Mouse (Mus musculus): ENCODE measurements around the gene Zfp827.

Gene Zfp827

DNA sequence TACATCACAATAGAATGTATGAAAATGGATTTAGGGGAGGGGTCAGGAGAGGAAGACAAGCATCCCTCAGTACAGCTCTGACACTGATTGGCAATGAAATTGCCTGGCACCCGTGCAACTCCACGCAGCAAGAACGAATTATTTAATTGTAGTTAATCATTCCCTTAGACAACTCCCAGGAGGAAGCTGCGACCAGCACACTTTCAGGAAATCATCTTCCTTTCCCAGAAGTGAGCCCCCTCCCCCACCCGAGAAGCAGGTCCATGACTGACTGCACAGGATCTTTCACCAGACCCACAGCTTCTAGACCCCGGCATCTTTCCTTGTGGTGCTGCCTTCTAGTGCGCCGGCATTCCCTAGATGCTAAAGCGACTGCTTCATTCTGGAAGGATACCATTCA, 183.4 kb downstream of the Zfp827 start:
- no peak for DNase-seq (ENCODE audit: low spot score in 2 of 2)

DNA sequence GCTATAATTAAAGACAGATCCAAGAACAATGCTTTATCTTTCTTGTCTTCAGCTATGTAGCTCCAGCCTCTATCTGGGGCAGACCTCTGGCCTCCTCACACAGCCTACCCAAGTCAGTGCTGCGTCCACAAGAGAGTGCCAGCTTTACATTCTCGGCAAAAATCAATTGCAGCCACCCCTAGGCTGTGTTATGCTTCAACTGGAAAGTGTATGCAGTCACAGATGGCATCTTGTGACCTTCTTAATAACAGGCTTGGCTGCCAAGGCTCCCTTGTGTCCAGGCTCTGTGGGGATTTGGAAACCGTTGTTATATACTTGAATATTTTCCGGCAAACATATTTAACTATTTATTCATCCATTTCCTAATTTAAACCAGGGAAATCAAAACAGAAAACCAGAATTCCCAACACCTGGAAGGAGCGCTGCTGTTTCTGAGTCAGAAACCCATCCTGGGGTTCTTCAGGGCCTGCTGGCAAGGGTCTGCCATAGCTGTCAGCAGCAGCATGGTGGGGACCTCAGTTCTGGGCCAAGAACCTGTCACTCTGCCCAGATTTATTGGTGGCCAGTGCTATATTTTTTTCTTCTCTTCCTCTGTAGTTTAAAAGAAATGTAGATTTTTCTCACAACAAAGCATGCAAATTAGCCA, 194.0 kb downstream of the Zfp827 start:
- DNase-seq (ENCODE audit: low spot score in 2 of 2): no peak

DNA sequence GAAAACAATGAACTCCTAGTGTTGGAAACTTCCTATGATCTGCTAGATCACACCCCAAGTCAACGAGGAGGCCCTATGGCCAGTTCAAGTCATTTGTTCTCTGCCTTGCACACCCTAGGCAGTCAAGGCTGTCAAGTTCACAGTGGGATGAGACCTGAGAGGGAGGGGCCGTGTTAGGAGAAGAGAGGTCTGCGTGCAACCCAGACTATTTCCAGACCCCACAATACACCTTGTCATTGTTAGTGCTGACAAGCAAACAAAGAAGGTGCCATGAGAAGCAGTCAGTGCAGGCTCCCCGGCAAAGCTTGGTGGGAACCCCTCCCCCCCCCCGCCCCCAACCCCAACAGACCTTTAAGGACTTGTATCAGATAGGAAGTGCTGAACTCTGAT, 194.5 kb downstream of the Zfp827 start:
- DNase-seq (ENCODE audit: low spot score in 2 of 2): no peak

DNA sequence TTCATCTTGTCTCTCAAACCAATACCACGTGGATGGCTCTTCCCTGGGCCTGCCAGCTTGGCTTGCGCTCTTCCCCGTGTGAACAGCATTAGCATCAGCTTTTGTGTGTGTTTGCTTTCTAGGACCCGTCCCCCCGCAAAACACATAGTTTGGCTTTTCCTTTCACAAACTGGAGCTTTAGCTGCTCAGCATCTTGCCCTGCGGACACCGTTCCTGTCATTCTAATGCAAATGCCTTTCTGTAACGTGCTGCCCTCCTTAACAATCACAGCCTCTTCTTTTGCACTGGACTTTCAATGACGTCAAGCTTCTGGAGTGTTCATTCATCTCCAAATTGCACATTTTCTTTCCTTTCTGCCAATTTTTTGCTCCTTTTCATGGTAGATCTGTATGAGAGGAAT, 196.1 kb downstream of the Zfp827 start:
- no peak for DNase-seq (ENCODE audit: low spot score in 2 of 2)

DNA sequence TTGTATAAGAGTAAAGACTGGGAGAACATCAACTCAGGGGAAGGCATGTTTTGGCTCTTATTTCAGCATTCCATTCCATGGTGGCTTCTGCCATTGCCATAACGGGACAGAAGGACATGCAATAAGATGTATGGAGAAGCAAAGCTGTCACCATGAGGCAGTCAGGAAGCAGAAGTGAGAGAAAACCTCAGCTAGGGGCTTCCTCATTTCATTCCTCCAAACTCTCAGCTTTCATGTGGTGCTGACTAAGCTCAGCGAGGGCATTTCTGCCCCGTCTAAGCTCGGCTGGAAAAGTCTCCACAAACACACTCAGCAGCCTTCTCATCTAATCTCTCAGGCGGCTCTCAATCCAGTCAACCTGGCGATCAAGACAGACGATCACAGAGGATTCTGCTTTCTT, 197.3 kb downstream of the Zfp827 start:
- no peak for DNase-seq (ENCODE audit: low spot score in 2 of 2)

DNA sequence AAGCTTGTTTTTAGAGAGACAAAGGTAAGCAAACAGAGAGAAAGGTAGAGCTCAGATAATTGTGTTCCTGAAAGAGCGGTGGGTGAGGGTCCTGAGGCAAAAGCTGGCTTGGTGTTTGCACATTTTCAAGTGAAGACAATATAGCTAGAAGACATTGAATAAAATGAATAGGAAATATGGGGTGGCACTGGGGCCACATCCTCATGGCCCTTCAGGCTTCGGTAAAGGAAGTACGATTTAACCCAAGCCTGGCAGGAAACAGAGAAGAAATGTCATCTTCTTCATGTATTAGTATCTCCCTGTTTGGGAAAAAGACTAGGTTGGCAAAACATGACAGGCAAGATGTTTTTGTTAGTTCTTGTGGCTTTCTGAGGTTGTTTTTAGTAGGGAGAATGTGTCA, 197.8 kb downstream of the Zfp827 start:
- no peak for DNase-seq (ENCODE audit: low spot score in 2 of 2)

DNA sequence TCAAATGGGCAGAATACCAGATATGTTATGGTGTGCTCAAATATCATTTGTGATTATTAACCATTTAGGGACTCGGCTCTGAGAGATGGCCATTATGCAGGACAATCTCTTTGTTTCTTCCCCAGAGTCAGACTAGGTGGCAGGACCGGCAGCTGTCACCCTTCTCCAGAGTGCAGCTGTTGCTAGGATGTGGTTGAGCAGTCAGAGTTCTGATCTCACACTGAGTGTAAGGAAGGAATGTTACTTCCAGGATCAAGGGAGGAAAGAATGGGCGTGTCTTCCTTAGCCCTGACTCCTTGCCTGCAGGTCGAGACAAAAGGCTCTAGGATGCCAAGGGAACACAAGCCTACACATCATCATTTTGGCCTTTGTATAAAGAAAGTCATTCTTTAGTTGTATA, 199.0 kb downstream of the Zfp827 start:
- DNase-seq (ENCODE audit: low spot score in 2 of 2): no peak

DNA sequence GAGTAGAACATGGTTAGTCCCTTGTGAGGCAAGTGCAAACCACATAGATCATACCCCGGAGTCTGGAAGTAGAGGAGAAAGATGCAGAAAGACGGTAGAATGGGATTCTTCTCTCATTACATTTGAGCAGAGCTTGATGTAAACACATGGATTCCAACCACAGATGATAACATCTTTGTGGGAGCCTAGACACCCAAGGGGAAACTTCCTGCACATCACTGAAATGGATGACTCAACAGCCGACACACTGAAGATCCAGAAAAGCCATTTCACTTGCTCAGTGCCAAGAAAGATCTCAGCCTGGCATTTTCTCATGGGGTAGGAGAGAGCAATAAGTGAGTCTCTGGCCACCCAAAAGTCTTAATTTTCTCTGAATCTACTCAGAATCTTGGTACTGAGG, 199.7 kb downstream of the Zfp827 start:
- no peak for DNase-seq (ENCODE audit: low spot score in 2 of 2)

DNA sequence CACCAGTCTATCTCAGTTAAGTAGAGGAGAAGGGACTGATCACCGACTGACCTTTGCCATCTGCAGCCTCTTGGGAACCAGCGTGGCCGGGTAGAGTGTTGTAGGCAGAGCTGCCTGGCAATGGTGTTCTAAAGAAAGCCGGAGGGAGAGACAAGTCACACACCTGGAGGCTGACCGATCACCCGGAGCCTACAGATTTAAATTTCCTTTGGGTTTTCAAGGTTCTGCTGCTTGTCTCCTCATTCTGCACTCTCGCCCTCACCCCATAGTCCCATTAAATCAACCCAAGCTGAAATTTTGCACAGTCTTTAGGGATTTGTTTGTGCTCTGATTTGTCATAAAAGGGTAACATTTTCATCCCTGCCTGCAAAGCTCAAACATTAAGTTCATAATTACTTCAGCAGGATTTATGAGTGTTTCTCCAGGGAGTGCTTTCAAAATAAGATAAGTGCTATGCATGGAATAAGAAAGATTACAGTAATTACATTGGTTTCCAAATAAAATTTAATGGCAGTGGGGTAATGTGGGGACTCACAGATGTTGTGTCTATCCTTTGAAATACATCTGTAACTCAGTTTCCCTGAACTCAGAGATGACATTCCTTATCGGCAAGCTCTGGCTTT, 201.1 kb downstream of the Zfp827 start:
- DNase-seq (ENCODE audit: low spot score in 2 of 2): no peak

DNA sequence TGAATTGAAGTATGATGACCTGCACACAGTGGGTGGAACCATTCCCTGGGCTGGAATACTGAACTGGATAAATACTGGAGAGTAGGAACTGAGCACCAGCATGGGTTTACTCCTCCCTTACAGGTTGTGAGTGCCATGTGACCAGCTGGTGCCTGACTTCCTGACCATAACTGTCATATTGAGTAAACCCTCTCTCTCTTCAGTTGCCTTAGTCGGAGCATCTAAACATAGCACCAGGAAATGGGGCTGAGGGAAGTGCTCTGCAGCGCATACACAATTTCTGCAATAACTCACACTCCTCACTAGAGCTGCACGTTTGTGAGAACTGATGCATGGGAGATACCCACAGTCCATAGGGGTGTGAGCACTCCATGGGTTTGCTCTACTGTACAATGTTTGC, 211.1 kb downstream of the Zfp827 start:
- DNase-seq (ENCODE audit: low spot score in 2 of 2): no peak

DNA sequence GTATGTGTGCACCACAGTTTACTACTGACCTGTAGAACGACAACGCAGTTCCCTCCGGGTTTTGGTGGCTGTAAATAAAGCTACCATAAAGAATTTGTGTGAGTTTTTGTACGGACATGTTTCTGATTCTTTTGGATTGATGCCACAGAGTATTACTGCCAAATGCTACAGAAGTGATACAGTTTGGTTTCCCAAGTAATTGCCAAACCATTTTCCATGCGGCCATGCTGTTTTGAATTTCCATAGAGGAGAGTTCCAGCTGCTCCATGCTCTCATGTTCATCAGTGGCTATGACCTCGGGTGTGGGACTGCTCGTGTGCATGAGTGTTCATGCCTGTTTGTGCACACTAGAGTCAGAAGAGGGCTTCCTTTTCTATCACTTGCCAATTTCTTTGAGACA, 211.8 kb downstream of the Zfp827 start:
- no peak for DNase-seq (ENCODE audit: low spot score in 2 of 2)
